Mouse (Mus musculus): Measurements from ENCODE around the gene Gm8356.
"Not testable (repeated sequence)": the region's sequence is repeated elsewhere in the genome, so short reads cannot be mapped to it uniquely, and the experiment has no call there.

DNA sequence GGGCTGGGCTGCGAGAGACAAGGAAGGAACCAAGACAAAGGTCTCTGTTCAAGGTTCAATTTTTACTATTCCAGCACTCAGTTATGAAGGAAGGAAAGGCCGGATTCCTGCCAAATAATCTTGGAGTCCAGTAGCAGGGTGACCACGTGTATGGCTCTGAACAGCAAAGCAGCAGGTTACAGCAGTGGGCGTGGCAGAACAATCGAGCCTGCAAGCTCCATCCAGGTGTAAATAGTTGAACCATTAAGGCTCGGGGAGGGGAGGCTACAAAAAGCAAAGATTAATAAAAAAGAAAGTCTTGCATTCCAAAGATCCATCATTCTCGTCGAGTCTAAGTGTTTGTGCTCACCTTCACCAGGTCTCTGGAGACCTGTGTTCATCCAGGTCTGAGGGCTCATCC lies 55.0 kb downstream of the Gm8356 start:
- TF ChIP-seq CHD2 (IDR thresholded peaks at IDR 0.05; ENCODE audit: low read depth, low read length); ZNF384 (IDR thresholded peaks at IDR 0.05; ENCODE audit: low read depth, low read length); ZC3H11A (IDR thresholded peaks at IDR 0.05; ENCODE audit: borderline replicate concordance, low read depth, low read length): not testable (repeated sequence)
